Mouse (Mus musculus) liver, embryonic 18 days (tissue): ENCODE measurements around the gene Atad5. TPM values are rescaled to one million over a fixed set of nuclear protein-coding genes. Genes with fewer than 3 reads are reported as not detected.

Experiments
- polyA plus RNA-seq: library from polyadenylated mRNA; depleted of rRNA; stranded (reverse); fragments of >200 nt; gene quantifications from 2 replicates; pipeline ENCODE4 v1.2.3, GENCODE M21; 2012; rRNA removed

Atad5 gene
- polyA plus RNA-seq: 4.8 and 5.7 TPM in 2 replicates

DNA sequence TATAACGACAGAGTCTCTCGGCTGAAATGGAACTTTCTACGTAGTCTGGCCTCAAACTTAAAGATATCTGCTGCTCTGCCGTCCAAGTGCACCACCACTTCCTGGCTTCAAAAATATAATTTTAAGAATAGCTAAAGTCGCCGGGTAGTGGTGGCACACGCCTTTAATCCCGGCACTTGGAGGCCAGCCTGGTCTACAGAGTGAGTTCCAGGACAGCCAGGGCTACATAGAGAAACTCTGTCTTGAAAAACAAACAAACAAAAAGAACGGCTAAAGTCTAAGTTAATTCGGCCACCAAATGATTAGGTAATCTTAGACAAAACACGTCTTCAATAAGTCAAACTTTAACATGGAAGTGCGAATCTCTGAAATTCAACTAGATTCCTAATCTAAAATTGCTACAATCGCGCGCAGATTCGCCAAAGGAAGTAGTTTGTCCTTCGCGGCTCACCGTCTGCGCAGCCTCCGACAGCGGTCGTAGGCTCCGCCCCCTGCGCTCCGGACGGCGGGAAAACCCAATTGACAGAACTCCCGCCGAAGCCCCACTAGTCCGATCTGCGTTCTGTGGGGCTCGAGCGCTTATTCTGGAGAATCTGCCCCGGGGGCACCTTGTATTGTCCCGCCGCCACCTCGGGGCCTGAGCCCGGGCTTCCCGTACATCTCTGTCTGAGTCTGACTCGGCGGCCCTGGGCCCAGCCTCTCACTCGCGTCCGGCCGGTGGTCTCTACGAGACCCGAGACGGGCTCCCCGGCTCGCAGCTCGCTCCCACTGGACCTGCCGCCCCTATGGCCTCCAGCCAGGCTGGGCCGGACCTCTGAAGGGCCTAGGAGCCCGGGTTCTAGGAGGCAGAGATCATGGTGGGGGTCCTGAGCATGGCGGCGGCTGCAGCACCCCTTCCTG, at the start of gene Atad5:
Atad5 (plus strand) TSS at position 484 of the 900 bp plus-strand sequence.

DNA sequence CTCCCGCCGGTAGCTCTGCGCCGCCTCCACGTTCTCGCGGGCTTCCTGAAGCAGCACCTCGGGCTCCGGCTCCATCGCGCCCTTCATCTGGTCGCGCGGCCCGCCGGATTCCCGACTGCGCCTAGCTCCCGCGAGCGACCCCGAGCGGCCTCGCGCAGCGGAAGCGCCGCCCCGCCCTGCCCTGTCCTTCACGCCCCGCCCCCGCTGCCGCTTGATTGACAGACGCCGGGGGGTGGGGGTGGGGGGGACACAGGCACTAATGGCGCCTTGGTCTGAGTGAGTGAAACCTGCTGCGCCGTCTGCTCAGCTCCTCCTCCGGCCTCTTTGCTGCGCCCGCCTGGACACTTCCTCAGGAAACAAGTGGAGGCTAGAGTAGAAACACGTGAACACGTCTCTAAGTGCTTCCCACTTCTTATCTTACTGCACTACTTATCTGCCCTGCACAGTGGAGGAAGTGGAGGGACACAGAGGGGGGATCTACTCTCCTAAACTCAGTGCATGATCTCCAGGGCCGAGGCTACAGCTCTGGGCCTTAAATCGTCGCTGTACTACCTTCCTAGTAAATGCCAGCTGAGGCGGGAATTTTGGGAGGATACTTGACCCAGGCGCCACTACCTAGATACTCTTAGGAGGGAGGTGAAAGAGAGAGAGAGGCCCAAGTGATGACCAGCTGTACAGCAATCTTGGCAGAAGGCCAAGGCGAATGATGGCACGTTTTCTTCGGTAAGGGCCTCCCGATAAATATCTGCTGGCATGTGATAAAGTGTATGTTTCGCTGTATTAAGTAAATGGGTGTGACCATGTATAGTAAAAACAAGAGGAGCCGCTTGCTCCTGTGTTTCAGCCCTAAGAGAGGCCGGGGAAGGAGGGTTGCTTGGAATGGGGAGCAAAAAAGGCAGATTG, 8.1 kb upstream of the Atad5 start, which contains the start of gene Crlf3:
Crlf3 (minus strand) TSS at position 166 of the 903 bp plus-strand sequence.

DNA sequence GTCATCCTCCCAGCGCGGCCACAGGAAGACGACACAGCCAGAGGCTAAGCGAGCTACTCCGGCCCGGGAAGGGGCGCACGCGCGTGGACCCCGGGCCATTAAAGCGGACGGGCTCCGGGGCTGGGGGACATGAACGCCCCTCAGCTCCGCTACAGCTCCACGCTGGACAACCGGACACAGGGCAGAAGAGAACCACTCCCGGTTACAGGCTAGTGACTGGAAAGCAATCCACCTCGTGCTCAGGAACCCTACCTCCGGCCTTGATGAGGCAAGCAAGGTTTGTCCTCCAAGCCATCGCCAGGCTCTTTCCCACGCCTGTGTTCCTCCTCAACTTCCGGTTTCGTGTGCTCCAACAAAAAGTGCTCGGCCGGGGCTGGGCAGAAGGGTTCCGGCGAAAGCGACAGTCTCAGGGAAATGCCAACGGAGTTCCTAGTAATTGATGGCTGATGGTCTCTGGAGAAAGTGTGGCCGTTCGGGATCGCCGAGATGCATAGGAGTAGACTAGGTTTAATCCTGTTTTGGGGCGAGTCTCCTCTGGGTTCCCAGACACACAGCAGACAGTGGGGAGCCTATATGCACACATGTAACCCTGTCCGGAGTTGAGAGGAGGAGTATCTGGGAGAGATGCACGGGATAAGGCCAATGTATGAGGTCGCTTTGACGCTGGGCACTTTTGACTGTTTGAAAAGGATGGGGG, 52.8 kb downstream of the Atad5 start, which contains the start of gene Tefm:
Tefm (minus strand) TSS at position 351 of the 697 bp plus-strand sequence.

DNA sequence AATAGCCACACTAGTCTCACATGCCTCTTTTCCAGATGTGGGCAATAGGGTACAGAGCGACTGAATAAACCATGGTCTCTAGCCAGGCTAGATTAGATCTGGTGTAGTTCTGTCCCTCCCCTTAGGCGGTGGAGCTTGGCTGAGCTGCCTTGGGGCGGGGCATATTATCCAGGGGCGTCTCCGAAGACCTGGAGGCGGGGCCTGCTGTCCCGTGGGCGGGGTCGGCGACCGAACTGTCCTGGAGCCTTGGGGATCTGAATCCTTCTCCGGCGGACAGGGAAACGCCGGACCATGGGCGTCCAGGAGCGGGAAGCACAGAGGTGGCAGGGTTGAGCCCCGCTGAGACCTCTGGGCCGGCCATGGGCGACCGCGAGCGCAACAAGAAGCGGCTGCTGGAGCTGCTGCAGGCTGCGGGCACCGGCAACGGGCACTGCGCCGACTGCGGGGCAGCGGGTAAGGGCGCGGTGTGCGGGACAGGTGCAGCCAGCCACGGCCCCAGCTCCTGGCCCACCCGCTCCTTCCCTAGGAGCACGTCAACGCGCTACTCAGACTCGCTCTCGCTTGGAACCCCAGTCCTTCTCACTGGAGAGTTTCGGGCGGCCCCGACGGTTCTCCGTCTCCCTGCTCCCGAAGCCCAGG, 64.8 kb downstream of the Atad5 start, which contains the start of gene Adap2:
Adap2 (plus strand) TSS at position 249 of the 639 bp plus-strand sequence.

GRCm38 (mm10) chr11:80183705-80184255, 94.6 kb downstream of the Atad5 start, which contains the start of gene Rnf135:
Rnf135 (plus strand) TSS chr11:80183851.

Other genes with a start within 250 kb of the Atad5 start
- 8.1 and 8.5 TPM in 2 replicates for gene Utp6, start 127.0 kb upstream of the Atad5 start, polyA plus RNA-seq
- gene Suz12, start 96.3 kb upstream of the Atad5 start, polyA plus RNA-seq: 15.1 and 16.5 TPM in 2 replicates
- gene Crlf3, start 8.4 kb upstream of the Atad5 start, polyA plus RNA-seq: 35.5 and 39.8 TPM in 2 replicates
- gene Tefm, start 52.8 kb downstream of the Atad5 start, polyA plus RNA-seq: 9.6 and 10.1 TPM in 2 replicates
- gene Adap2, start 64.7 kb downstream of the Atad5 start, polyA plus RNA-seq: 6.1 and 6.7 TPM in 2 replicates
- 4.3 and 4.9 TPM in 2 replicates for gene Rnf135, start 94.5 kb downstream of the Atad5 start, polyA plus RNA-seq
- gene Rhot1, start 119.6 kb downstream of the Atad5 start, polyA plus RNA-seq: 13.4 and 16.4 TPM in 2 replicates
- gene Rhbdl3, start 211.5 kb downstream of the Atad5 start, polyA plus RNA-seq: 0.12 and 0.14 TPM in 2 replicates